Mouse (Mus musculus) retina, postnatal 7 days (tissue): ENCODE results near the gene Ankrd31.
"Not testable (repeated sequence)": the region's sequence is repeated elsewhere in the genome, so short reads cannot be mapped to it uniquely, and the experiment has no call there.

Experiments
- DNase-seq: peaks from one replicate; pipeline ENCODE4 v3.0.0-alpha.2; 2012; ENCODE audit warnings: low read depth, low spot score

Ankrd31 gene

GRCm38 (mm10) chr13:96855191-96855590, 107.1 kb downstream of the Ankrd31 start:
- peak; percentile 46 for DNase-seq

- no peak for DNase-seq
These were observed 111.1 kb downstream of the Ankrd31 start for GRCm38 (mm10) chr13:96859161-96859560.

- DNase-seq, result no peak
These were observed 122.7 kb downstream of the Ankrd31 start for GRCm38 (mm10) chr13:96870742-96871141.

- DNase-seq, result no peak
These were observed 126.0 kb downstream of the Ankrd31 start for GRCm38 (mm10) chr13:96874071-96874470.

DNA sequence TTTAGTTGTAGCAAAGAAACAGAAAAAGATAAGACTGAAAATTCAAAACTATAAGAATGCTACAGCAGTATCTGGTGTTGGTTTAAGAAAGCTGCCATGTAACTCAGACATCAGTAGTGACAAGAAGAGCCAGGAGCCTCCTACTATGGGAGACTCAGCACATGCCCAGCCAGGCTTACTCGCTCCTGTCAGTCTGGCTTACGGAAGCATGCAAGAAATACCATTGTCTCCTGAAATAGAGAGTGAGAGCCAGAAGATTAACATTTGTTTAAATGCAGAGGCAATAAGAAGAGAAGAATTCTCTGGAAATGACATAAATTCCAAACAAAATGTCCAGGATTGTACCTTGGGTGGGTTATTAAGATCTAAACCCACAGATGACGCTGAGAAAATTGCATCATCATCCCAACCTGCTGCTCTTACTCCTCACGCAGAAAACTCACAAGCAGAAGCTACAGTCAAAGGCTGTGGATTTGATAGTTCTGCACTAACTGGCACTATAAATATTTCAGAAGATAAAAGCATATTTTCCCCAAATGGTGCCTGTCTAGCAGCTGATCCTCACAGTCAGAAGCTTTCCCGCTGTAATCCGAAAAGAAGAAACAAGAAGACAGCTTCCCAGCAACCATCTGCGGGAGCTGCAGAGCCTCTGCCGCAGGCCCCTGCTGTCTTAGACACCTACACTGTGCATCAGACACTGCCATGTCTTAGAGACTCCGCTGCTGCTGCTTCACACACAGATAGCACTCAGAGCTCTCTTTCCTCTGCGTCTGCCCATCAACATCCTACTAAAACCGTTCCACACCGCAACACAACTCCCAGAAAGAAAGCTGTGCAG, 130.4 kb downstream of the Ankrd31 start:
- DNase-seq, result no peak

DNA sequence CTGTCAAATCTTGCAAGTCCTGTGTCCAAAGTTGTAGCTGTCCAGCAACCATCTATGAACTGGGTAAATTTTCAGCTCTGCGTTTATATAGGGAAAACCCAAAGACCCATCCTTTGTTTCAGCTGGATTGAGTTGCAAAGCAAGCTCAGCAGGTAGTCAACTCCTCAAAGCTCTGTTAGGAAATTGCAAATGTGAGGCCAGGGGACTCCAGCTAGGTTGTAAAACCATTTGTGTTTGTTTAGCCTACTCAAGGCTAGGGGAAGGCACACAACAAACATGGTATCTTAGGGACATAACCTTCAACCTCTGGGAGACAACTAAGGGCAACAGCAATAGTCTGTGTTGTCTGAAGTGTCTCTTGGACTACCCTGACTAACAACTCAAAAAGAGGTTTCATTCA, 136.5 kb downstream of the Ankrd31 start:
- DNase-seq, result no peak

DNA sequence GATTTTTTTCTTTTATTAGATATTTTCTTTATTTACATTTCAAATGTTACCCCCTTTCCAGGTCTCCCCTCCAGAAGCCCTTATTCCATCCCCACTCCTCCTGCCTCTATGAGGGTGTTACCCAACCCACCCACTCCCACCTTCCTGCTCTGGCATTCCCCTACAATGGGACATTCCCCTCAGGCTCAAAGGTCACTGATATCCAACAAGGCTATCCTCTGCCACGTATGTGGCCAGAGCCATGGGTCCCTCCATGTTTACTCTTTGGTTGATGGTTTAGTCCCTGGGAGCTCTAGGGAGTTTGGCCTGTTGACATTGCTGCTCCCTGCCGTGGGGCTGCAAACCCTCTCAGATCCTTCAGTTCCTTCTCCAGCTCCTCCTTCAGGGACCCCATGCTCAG, 141.9 kb downstream of the Ankrd31 start:
- DNase-seq, result no peak

DNA sequence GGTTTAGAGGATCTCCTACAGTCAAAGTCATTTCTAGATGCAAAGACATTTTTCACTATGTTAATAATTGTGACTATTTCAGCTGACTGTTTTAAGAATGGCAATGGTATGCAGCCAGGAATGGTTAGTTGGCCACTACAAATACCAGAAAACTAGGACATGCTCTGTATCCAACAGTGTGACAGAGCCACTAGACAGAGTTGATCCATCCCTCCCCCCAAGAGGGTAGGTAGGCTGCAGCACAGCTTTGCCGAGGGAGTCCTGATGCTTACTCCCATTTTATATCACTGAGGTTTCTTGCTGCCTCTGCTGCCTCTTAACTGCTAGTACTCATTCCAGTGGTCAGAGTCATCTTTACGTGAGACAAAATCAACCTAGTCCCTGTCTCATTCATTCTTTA, 147.1 kb downstream of the Ankrd31 start:
- DNase-seq, result no peak

- DNase-seq, result no peak
These were observed 158.6 kb downstream of the Ankrd31 start for GRCm38 (mm10) chr13:96906717-96907116.

- DNase-seq, result no peak
These were observed 163.1 kb downstream of the Ankrd31 start for GRCm38 (mm10) chr13:96911202-96911601.

DNA sequence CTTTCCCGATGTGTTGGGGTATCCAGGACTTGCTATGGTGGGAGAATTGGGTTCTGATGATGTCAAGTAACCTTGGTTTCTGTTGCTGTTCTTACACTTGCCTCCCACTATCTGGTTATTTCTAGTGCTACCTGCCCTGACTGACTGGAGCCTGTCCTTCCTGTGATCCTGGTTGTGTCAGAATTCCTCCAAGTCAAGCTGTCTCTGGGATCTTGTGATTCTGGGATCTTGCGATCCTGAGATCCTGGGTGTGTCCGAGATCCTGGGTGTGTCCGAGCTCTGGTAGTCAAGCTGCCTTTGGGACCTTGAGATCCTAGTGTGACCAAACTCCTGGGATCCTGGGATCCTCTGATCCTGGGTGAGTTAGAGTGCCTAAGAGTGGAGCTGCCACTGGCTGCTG, 175.1 kb downstream of the Ankrd31 start:
- DNase-seq, result not testable (repeated sequence)

DNA sequence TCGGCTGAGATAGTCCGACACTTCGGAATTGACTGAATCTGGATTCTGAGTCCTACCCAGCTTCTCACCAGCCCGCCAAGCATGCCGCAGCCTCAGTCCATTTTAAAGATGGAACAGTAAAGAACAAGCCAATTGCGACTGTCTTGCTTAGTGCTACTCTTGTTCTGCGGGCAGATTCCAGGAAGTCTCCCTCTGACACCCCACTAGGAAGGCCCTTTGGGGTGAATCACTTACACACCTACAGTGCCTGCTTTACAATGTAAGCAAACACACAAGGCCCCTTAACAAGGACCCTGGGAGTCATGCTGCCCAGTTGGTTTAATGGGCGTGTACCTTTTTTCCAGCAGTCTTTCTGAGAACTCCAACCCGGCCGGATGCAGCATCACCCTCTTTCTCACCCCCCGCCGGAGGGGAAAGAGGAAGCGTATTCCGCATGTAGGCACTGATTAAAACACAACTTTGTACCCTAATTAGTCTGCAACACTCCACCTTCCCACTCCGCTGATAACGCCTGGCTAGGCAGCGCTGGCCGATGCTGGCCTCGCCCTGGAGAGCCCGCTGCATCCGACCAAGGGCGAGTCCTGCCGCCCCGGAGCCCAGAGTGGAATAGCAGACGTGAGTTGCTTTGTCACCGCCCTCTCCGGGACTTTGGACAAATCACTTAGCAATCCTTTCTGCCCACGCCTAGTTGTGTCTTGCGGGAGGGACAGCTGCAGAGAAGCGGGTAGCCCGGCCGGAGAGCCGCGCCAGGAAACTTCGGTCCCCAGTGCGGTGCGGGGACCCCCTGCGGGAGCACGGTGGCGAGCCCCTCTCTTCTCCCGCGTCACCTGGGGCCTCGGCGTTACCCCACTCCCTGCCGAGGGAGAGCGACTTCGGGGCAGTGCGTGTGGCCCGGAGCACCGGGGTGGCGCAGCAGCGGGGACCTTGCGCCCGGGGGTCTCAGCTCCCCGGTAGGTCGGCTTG, 176.2 kb downstream of the Ankrd31 start, which contains the start of gene Gcnt4:
Gcnt4 (plus strand) TSS at position 691 of the 963 bp plus-strand sequence.
- DNase-seq, result peak; percentile 36

GRCm38 (mm10) chr13:96924985-96925745, 177.1 kb downstream of the Ankrd31 start:
- no peak for DNase-seq

DNA sequence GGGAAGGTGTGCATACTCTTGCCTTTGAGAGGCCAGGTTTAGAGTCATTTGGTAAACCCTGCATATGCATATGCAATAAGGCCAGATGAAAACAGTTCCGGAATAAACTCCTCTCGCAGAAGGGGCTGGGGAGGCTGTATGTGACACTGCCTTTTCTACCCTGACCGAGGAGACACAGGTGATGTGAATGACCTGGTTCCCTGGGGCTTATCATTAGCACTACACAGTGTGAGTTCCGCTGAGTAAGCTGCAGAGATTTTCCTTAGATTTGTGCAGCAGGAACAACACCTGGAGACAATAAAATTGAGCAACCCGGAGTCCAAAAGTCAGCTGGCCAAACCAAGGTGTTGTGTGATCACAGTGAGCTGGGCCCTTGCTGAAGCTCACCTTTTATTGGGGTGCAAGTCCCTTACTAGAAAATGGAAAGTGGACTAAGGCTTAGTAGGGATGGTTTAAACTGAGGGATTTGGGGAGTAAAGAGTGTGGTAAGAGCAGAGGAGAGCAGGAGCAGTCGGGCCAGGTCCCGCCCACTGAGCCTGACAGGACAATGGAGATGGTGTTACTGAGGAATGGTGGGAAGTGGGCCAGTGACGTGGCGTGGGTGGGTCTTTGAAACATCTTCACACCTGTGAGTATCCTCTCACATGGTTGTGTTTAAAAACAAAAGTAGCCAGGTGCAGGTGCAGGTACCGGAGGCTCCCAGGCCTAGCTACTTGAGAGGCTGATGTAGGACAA, 178.1 kb downstream of the Ankrd31 start:
- DNase-seq, result no peak

GRCm38 (mm10) chr13:96927781-96928180, 179.7 kb downstream of the Ankrd31 start:
- no peak for DNase-seq

DNA sequence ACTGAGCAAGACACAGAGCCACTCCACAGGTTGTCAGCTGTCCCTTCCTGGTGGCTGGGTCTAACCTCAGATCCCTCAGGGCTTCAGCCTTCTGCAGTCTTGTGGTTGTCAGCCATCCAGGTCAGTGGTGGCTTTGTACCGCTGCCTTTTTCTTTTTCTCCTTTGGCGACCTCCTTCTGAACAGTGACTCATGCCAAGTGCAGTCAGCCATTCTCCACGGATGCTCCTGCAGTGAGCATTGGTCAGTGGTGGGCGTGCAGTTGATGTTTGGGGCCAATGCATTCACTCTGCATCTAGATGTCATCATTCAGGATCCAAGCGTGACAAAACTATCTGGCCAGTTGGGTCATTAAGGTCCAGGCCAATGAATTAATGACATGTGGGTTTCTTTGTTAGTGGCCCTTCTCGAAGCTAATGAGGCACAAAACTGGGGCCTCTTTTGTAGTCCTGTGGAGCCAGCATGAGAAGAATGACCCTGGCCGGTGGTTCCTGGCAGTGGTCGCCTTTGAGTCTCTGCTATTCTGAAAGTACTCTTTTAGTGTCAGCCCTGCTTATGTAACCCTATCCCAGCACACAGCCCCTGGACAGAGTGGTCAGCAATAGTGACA, 180.5 kb downstream of the Ankrd31 start:
- DNase-seq, result no peak

DNA sequence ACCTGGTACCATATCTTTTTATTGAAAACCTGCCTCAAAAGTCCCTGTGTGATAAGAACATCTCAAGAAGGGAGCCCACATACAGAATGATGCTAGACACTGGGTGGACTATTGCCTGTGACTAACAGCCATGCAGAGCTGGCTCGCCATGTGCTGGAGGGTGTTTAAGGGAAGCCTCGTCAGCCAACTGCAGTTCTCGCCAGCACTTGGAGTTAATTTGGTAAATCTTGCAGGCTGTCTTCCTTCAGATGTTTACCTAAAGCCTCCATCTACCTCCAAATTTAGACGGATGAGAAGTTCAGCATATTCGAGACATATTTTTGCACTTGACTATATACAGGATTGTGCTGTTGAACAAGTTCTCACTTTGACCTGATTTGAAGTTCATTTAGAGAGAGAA, 184.7 kb downstream of the Ankrd31 start:
- DNase-seq, result no peak

DNA sequence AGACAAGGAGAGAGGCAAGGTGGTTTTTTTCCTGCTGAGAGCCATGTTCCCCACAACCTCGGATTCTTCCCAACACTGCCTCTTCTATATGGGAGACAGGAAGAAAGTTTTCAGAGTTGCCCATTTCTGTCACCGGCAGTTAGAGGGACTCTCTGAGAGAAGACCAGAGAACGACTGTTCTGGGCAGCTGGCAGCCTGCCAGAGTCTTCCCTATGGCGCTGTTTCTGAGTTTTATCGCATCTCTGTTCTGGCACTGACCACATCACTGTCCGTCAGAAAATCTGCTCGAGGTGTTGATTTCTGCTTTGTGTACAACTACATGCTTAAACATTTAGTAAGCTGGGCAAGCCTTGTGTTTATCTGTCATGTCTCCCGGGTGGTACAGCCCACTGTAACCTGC, 185.3 kb downstream of the Ankrd31 start:
- DNase-seq, result no peak

DNA sequence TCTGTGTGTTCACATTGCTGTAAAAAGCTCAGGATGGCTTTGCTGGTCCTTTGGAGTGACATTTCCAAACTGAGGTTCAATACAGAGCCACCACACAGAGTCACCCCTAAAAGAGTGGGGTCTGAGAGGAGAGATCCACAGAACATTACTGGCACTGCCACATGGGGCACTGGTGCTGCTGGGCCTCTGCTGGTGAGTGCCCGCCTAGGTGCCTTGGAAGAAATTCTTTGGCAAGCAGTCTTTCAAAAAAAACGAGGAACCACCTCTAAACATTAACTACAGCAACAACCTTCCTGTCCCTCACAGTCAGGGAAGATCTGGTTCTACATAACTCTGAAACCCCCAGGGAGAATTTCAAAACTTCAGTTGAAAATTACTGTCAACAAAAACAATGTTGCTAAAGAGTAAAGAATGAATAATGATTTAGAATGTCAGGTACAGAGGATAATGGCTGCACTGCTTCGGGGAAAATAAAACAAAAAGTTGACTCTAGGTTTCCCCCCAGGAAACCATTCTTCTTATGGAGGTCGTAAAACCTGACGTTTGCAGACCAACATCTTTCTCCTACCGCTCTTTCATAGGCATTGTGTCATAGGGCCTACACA, 188.2 kb downstream of the Ankrd31 start:
- DNase-seq, result no peak

DNA sequence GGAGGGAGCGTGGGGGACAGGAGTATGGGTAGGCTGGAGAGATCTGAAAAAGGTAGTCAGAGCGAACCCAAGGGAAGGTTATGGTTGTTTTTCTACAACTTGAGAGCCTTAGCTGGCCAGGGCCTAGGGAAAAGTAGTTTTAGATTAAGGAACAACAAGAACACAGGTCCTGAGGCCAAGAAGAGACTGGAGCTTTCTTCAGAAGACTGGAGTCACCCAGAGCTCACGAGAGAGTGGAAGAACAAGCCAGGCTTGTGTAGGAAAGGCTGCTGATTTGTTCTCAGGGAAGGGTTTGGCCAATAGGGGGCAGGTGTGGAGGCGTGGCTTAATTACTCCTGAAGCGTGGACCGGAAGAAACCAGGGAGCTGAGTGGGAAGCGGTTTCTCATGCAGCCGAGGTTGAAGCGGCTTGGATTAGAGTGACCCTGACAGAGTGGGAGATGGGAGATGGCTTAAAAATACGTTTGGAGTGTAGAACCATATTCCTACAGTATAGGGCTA, 189.0 kb downstream of the Ankrd31 start:
- no peak for DNase-seq
